Mouse (Mus musculus) limb, embryonic 10.5 days (tissue): Measurements from ENCODE around the gene Parp9. TPM values are rescaled to one million over a fixed set of nuclear protein-coding genes. Genes with fewer than 3 reads are reported as not detected.
A peak's percentile ranks its signal among the peaks of the same experiment; 100 is the strongest.
"Not testable (repeated sequence)": the region's sequence is repeated elsewhere in the genome, so short reads cannot be mapped to it uniquely, and the experiment has no call there.

Source experiments
- DNase-seq: peaks from one replicate; pipeline ENCODE4 v3.0.0-alpha.2; 2017; ENCODE audit warnings: low spot score
- H3K27ac ChIP-seq: fragments of 300-500 bp; sonication (generic); 2 replicates; pipeline ENCODE4 v1.5.1; 2016; ENCODE audit warnings: mild to moderate bottlenecking
- H3K27me3 ChIP-seq: fragments of 300-500 bp; sonication (generic); 2 replicates; pipeline ENCODE4 v1.6.1; 2016; ENCODE audit warnings: low read depth, mild to moderate bottlenecking; ENCODE audit not compliant: poor library complexity, severe bottlenecking
- H3K36me3 ChIP-seq: fragments of 300-500 bp; sonication (generic); 2 replicates; pipeline ENCODE4 v1.6.1; 2016; ENCODE audit warnings: mild to moderate bottlenecking, moderate library complexity
- H3K4me1 ChIP-seq: fragments of 300-500 bp; sonication (generic); 2 replicates; pipeline ENCODE4 v1.6.1; 2016
- H3K4me3 ChIP-seq: fragments of 300-500 bp; sonication (generic); 2 replicates; pipeline ENCODE4 v1.5.1; 2016; ENCODE audit warnings: mild to moderate bottlenecking, moderate library complexity
- H3K9me3 ChIP-seq: fragments of 300-500 bp; sonication (generic); replicated peaks from 2 replicates; pipeline ENCODE4 v1.6.1; 2016; ENCODE audit warnings: mild to moderate bottlenecking
- WGBS: fragments of 180-500 bp; shearing (Covaris S2); methylation state at CpG from one replicate; pipeline ENCODE4 v1.1.7; 2016; 5-methylcytosine and 5-hydroxymethylcytosine counted together
- polyA plus RNA-seq: library from polyadenylated mRNA; unstranded; fragments of >200 nt; fragmentation: Nextera tagmentation; extraction: Ambion mirVana; gene quantifications from 2 replicates; pipeline ENCODE4 v1.2.1, GENCODE M21; 2016

Parp9 gene
- polyA plus RNA-seq: 1.5 and 2.5 TPM in 2 replicates

- H3K27me3 ChIP-seq: peaks cover 29% of the 10 kb centered on the region
- peak within 1 kb of the TSS; percentile 80 for H3K27ac ChIP-seq
- peak within 1 kb of the TSS; percentile 73 for H3K4me3 ChIP-seq
- H3K9me3 ChIP-seq: no peaks in the 10 kb centered on the region
- WGBS: 1% methylated on average over 52 of the region's 52 CpGs
- H3K4me1 ChIP-seq: peaks cover 14% of the 10 kb centered on the region
- no peaks in the 10 kb centered on the region for H3K36me3 ChIP-seq
- peak; percentile 70 for DNase-seq
Observed at GRCm38 (mm10) chr16:35938211-35939151, at the start of gene Parp9, which contains the start of gene Dtx3l. Gene Parp9 (plus strand): TSS chr16:35938470. Gene Dtx3l (minus strand): TSS chr16:35939151.

GRCm38 (mm10) chr16:35888910-35889309, 49.4 kb upstream of the Parp9 start:
- H3K9me3 ChIP-seq: no peaks in the 10 kb centered on the region
- H3K27me3 ChIP-seq: no peaks in the 10 kb centered on the region
- WGBS: 97% methylated on average over 5 of the region's 5 CpGs
- DNase-seq: no peak
- H3K4me3 ChIP-seq: no peak overlapping the region
- H3K27ac ChIP-seq: no peak overlapping the region
- H3K4me1 ChIP-seq: no peaks in the 10 kb centered on the region
- H3K36me3 ChIP-seq: no peaks in the 10 kb centered on the region

GRCm38 (mm10) chr16:35890645-35891044, 47.6 kb upstream of the Parp9 start:
- Histone ChIP-seq H3K9me3 (no peaks in the 10 kb centered on the region), H3K4me3 (no peak overlapping the region), H3K27ac (no peak overlapping the region), H3K4me1 (no peaks in the 10 kb centered on the region), H3K27me3 (no peaks in the 10 kb centered on the region), H3K36me3 (no peaks in the 10 kb centered on the region)
- DNase-seq: no peak
- WGBS: 75% methylated on average over 3 of the region's 3 CpGs

- DNase-seq, H3K9me3 ChIP-seq, H3K4me3 ChIP-seq, H3K27me3 ChIP-seq, H3K36me3 ChIP-seq, H3K27ac ChIP-seq, H3K4me1 ChIP-seq: not testable (repeated sequence)
- 93% methylated on average over 5 of the region's 5 CpGs for WGBS
Observed at GRCm38 (mm10) chr16:35891603-35892002, 46.7 kb upstream of the Parp9 start.

- Histone ChIP-seq H3K27ac (no peak overlapping the region), H3K36me3 (no peaks in the 10 kb centered on the region), H3K27me3 (no peaks in the 10 kb centered on the region), H3K9me3 (no peaks in the 10 kb centered on the region), H3K4me3 (no peak overlapping the region), H3K4me1 (no peaks in the 10 kb centered on the region)
- WGBS: 58% methylated on average over 6 of the region's 6 CpGs
- DNase-seq: no peak
Observed at GRCm38 (mm10) chr16:35894997-35895396, 43.3 kb upstream of the Parp9 start.

GRCm38 (mm10) chr16:35900541-35900940, 37.7 kb upstream of the Parp9 start:
- no peaks in the 10 kb centered on the region for H3K36me3 ChIP-seq
- no peaks in the 10 kb centered on the region for H3K27me3 ChIP-seq
- 93% methylated on average over 3 of the region's 3 CpGs for WGBS
- no peak overlapping the region for H3K27ac ChIP-seq
- no peak for DNase-seq
- no peaks in the 10 kb centered on the region for H3K9me3 ChIP-seq
- no peaks in the 10 kb centered on the region for H3K4me1 ChIP-seq
- H3K4me3 ChIP-seq: no peak overlapping the region

- 92% methylated on average over 6 of the region's 6 CpGs for WGBS
- no peak for DNase-seq
Observed at GRCm38 (mm10) chr16:35903014-35903640, 35.1 kb upstream of the Parp9 start.

GRCm38 (mm10) chr16:35904121-35904736, 34.0 kb upstream of the Parp9 start:
- 0 out of 2 replicates have a peak, but pooled peaks cover 3% of the 10 kb centered on the region for H3K4me1 ChIP-seq
- no peak overlapping the region for H3K27ac ChIP-seq
- WGBS: 82% methylated on average over 4 of the region's 4 CpGs
- H3K9me3 ChIP-seq: no peaks in the 10 kb centered on the region
- DNase-seq: no peak
- H3K36me3 ChIP-seq: no peaks in the 10 kb centered on the region
- no peaks in the 10 kb centered on the region for H3K27me3 ChIP-seq
- H3K4me3 ChIP-seq: no peak overlapping the region

More at GRCm38 (mm10) chr16:35903014-35903640, 35.1 kb upstream of the Parp9 start:
- Histone ChIP-seq H3K4me3 (no peak overlapping the region), H3K27me3 (no peaks in the 10 kb centered on the region), H3K27ac (no peak overlapping the region), H3K4me1 (0 out of 2 replicates have a peak, but pooled peaks cover 3% of the 10 kb centered on the region), H3K36me3 (no peaks in the 10 kb centered on the region), H3K9me3 (no peaks in the 10 kb centered on the region)

- no peaks in the 10 kb centered on the region for H3K27me3 ChIP-seq
- no peaks in the 10 kb centered on the region for H3K36me3 ChIP-seq
- no peak overlapping the region for H3K4me3 ChIP-seq
- H3K9me3 ChIP-seq: no peaks in the 10 kb centered on the region
- DNase-seq: no peak
- WGBS: 86% methylated on average over 3 of the region's 3 CpGs
- H3K4me1 ChIP-seq: 0 out of 2 replicates have a peak, but pooled peaks cover 3% of the 10 kb centered on the region
- no peak overlapping the region for H3K27ac ChIP-seq
Observed at GRCm38 (mm10) chr16:35905355-35905754, 32.9 kb upstream of the Parp9 start.

GRCm38 (mm10) chr16:35905819-35906485, 32.3 kb upstream of the Parp9 start:
- no peaks in the 10 kb centered on the region for H3K9me3 ChIP-seq
- H3K27ac ChIP-seq: no peak overlapping the region
- DNase-seq: no peak
- WGBS: 78% methylated on average over 6 of the region's 6 CpGs
- H3K27me3 ChIP-seq: no peaks in the 10 kb centered on the region
- H3K4me3 ChIP-seq: no peak overlapping the region
- H3K36me3 ChIP-seq: no peaks in the 10 kb centered on the region
- H3K4me1 ChIP-seq: 0 out of 2 replicates have a peak, but pooled peaks cover 3% of the 10 kb centered on the region

- no peak for DNase-seq
- 91% methylated on average over 7 of the region's 7 CpGs for WGBS
- Histone ChIP-seq H3K27ac (no peak overlapping the region), H3K36me3 (no peaks in the 10 kb centered on the region), H3K9me3 (no peaks in the 10 kb centered on the region), H3K4me3 (no peak overlapping the region), H3K27me3 (no peaks in the 10 kb centered on the region), H3K4me1 (0 out of 2 replicates have a peak, but pooled peaks cover 3% of the 10 kb centered on the region)
Observed at GRCm38 (mm10) chr16:35906887-35907286, 31.4 kb upstream of the Parp9 start.

- WGBS: 66% methylated on average over 4 of the region's 4 CpGs
- Histone ChIP-seq H3K27ac (no peak overlapping the region), H3K4me3 (no peak overlapping the region), H3K4me1 (0 out of 2 replicates have a peak, but pooled peaks cover 3% of the 10 kb centered on the region), H3K9me3 (no peaks in the 10 kb centered on the region), H3K36me3 (no peaks in the 10 kb centered on the region), H3K27me3 (no peaks in the 10 kb centered on the region)
- no peak for DNase-seq
Observed at GRCm38 (mm10) chr16:35907432-35908201, 30.7 kb upstream of the Parp9 start.
